Mouse (Mus musculus) heart, embryonic 14.5 days (tissue): ENCODE measurements around the gene Agap2. TPM values are rescaled to one million over a fixed set of nuclear protein-coding genes. Genes with fewer than 3 reads are reported as not detected.

Source experiments
- ATAC-seq: fragments of 200-750 bp; cut with Nextera tagmentation; 2 replicates; pipeline ENCODE4 v1.8.0; 2017; ENCODE audit warnings: low read depth, moderate TSS enrichment; ENCODE audit not compliant: insufficient number of reproducible peaks, insufficient read depth, low FRiP score
- H3K27ac ChIP-seq, 2 experiments: fragments of 200-500 bp in 1 of 2; fragments of 300-500 bp in 1 of 2; sonication (generic) in 1 of 2; replicated peaks in 1 of 2; 2 replicates each; pipeline ENCODE4 v1.5.1; 2012 to 2014; ENCODE audit warnings: low read depth in 2 of 2, low read length in 2 of 2, control low read depth in 1 of 2, mild to moderate bottlenecking in 1 of 2, mixed read lengths in 1 of 2; ENCODE audit not compliant: control insufficient read depth in 1 of 2, insufficient read depth in 1 of 2
- H3K27me3 ChIP-seq: fragments of 300-500 bp; sonication (generic); 2 replicates; pipeline ENCODE4 v1.6.1; 2014; ENCODE audit warnings: mild to moderate bottlenecking, low read length, control low read depth; ENCODE audit not compliant: control insufficient read depth, insufficient read depth
- H3K36me3 ChIP-seq: fragments of 300-500 bp; sonication (generic); 2 replicates; pipeline ENCODE4 v1.6.1; 2014; ENCODE audit warnings: mild to moderate bottlenecking, control low read depth, low read length, mixed read lengths; ENCODE audit not compliant: control insufficient read depth, insufficient read depth
- H3K4me1 ChIP-seq, 2 experiments: fragments of 200-500 bp in 1 of 2; fragments of 300-500 bp in 1 of 2; sonication (generic) in 1 of 2; 2 replicates each; pipeline ENCODE4 v1.6.1; 2012 to 2014; ENCODE audit warnings: low read length in 2 of 2, control low read depth in 1 of 2, mixed read lengths in 1 of 2; ENCODE audit not compliant: control insufficient read depth in 2 of 2, insufficient read depth in 2 of 2
- H3K4me2 ChIP-seq: fragments of 300-500 bp; sonication (generic); 2 replicates; pipeline ENCODE4 v1.6.1; 2014; ENCODE audit warnings: mild to moderate bottlenecking, low read length
- H3K4me3 ChIP-seq, 2 experiments: fragments of 200-500 bp in 1 of 2; fragments of 300-500 bp in 1 of 2; sonication (generic) in 1 of 2; 2 replicates each; pipeline ENCODE4 v1.5.1; 2012 to 2014; ENCODE audit warnings: low read length in 2 of 2, mild to moderate bottlenecking in 2 of 2, control low read depth in 1 of 2, low read depth in 1 of 2, moderate library complexity in 1 of 2; ENCODE audit not compliant: control insufficient read depth in 1 of 2, insufficient read depth in 1 of 2
- H3K9ac ChIP-seq: fragments of 300-500 bp; sonication (generic); 2 replicates; pipeline ENCODE4 v1.6.1; 2014; ENCODE audit warnings: mild to moderate bottlenecking, low read length
- H3K9me3 ChIP-seq: fragments of 300-500 bp; sonication (generic); 2 replicates; pipeline ENCODE4 v1.6.1; 2016; ENCODE audit warnings: low read length, control low read depth; ENCODE audit not compliant: control insufficient read depth
- WGBS: fragments of 180-500 bp; shearing (Covaris S2); extraction: QIAGEN DNeasy Blood & Tissue Kit; methylation state at CpG from one replicate; pipeline ENCODE4 v1.1.7; 2014; 5-methylcytosine and 5-hydroxymethylcytosine counted together
- polyA plus RNA-seq: library from polyadenylated mRNA; unstranded; fragments of >200 nt; fragmentation: Nextera tagmentation; extraction: Ambion mirVana; gene quantifications from 2 replicates; pipeline ENCODE4 v1.2.1, GENCODE M21; 2014

Gene Agap2
- polyA plus RNA-seq, 1 experiment from 2014 or later = 0.27 TPM

GRCm38 (mm10) chr10:127080901-127081780, 6.1 kb downstream of the Agap2 start:
- no peak for ATAC-seq
- Histone ChIP-seq H3K27ac (no peak overlapping the region), H3K9me3 (no peaks in the 10 kb centered on the region), H3K27me3 (peaks cover 89% of the 10 kb centered on the region), H3K36me3 (no peaks in the 10 kb centered on the region), H3K4me2 (peak overlapping the region; percentile 55), H3K4me1 (peaks cover 6 to 26% of the 10 kb centered on the region in 2 experiments; a peak in 3 of 4 replicates), H3K9ac (no peak overlapping the region), H3K4me3 (peak overlapping the region; percentile 4 to 30; a peak in 2 of 4 replicates)
- 3% methylated on average over 48 of the region's 48 CpGs for WGBS

GRCm38 (mm10) chr10:127081996-127082620, 7.0 kb downstream of the Agap2 start:
- Histone ChIP-seq H3K36me3 (no peaks in the 10 kb centered on the region), H3K4me1 (peaks cover 6 to 26% of the 10 kb centered on the region in 2 experiments; a peak in 3 of 4 replicates), H3K4me2 (peak overlapping the region; percentile 55; the same call in 1 of the 2 replicates), H3K9me3 (no peaks in the 10 kb centered on the region), H3K27me3 (peaks cover 86% of the 10 kb centered on the region), H3K27ac (no peak overlapping the region), H3K9ac (no peak overlapping the region), H3K4me3 (no peak overlapping the region; a peak in 1 of 4 replicates)
- no peak for ATAC-seq
- WGBS = 32% methylated on average over 8 of the region's 8 CpGs

GRCm38 (mm10) chr10:127083292-127083914, 8.3 kb downstream of the Agap2 start:
- ATAC-seq = no peak
- no peaks in the 10 kb centered on the region for H3K9me3 ChIP-seq
- no peak overlapping the region for H3K4me2 ChIP-seq
- H3K36me3 ChIP-seq = no peaks in the 10 kb centered on the region
- no peak overlapping the region for H3K4me3 ChIP-seq
- no peak overlapping the region for H3K27ac ChIP-seq
- H3K9ac ChIP-seq = no peak overlapping the region
- H3K27me3 ChIP-seq = peaks cover 86% of the 10 kb centered on the region
- WGBS = 22% methylated on average over 8 of the region's 8 CpGs
- H3K4me1 ChIP-seq = peaks cover 6 to 26% of the 10 kb centered on the region in 2 experiments; a peak in 3 of 4 replicates

- WGBS = 46% methylated on average over 5 of the region's 5 CpGs
- no peaks in the 10 kb centered on the region for H3K9me3 ChIP-seq
- H3K9ac ChIP-seq = no peak overlapping the region
- no peak overlapping the region for H3K27ac ChIP-seq
- H3K27me3 ChIP-seq = peaks cover 86% of the 10 kb centered on the region
- no peak overlapping the region for H3K4me3 ChIP-seq
- H3K36me3 ChIP-seq = no peaks in the 10 kb centered on the region
- ATAC-seq = no peak
- peaks cover 6 to 23% of the 10 kb centered on the region in 2 experiments; a peak in 3 of 4 replicates for H3K4me1 ChIP-seq
- H3K4me2 ChIP-seq = no peak overlapping the region
These were observed 8.8 kb downstream of the Agap2 start for GRCm38 (mm10) chr10:127083915-127084306.

GRCm38 (mm10) chr10:127085052-127085451, 10.0 kb downstream of the Agap2 start:
- H3K4me3 ChIP-seq = no peak overlapping the region
- no peak overlapping the region for H3K4me2 ChIP-seq
- WGBS = 70% methylated on average over 9 of the region's 9 CpGs
- ATAC-seq = no peak
- peaks cover 6 to 13% of the 10 kb centered on the region in 2 experiments; a peak in 3 of 4 replicates for H3K4me1 ChIP-seq
- H3K9me3 ChIP-seq = no peaks in the 10 kb centered on the region
- H3K36me3 ChIP-seq = no peaks in the 10 kb centered on the region
- no peak overlapping the region for H3K27ac ChIP-seq
- no peak overlapping the region for H3K9ac ChIP-seq
- H3K27me3 ChIP-seq = peaks cover 86% of the 10 kb centered on the region

- Histone ChIP-seq H3K4me3 (no peak overlapping the region), H3K9ac (no peak overlapping the region), H3K4me1 (peaks cover 6 to 11% of the 10 kb centered on the region in 2 experiments; a peak in 3 of 4 replicates), H3K4me2 (no peak overlapping the region), H3K9me3 (no peaks in the 10 kb centered on the region), H3K36me3 (no peaks in the 10 kb centered on the region), H3K27ac (no peak overlapping the region), H3K27me3 (peaks cover 86% of the 10 kb centered on the region)
- WGBS = 72% methylated on average over 6 of the region's 6 CpGs
- ATAC-seq = no peak
These were observed 10.5 kb downstream of the Agap2 start for GRCm38 (mm10) chr10:127085633-127086032.
